Mouse (Mus musculus): ENCODE data around the gene Cntn5. TPM values are rescaled to one million over a fixed set of nuclear protein-coding genes. Genes with fewer than 3 reads are reported as not detected.

The Cntn5 gene
- polyA plus RNA-seq, 1 experiment from 2014 or later = 0.67 TPM

DNA sequence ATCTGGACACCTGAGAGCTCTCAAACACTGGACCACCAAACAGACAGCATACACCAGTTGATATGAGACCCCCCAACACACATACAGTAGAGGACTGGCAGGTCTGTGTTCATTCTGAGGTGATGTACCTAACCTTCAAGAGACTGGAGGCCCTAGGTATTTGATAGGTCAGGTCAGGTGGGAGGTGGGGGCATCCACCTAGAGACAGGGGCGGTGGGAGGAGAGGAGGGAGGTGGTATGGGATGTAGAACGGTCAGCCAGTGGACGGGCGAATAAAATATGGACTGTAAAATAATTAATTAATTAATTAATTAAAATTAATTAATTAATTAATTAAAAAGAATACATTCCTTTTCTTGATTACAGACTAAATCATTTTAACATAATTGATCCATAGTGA, 182.5 kb downstream of the Cntn5 start:
- no peak for ATAC-seq (ENCODE audit: borderline replicate concordance, extremely low read depth, low FRiP score, low TSS enrichment)
- H3K4me2 ChIP-seq = no peak overlapping the region
- no peaks in the 10 kb centered on the region for H3K9me3 ChIP-seq
- no peaks in the 10 kb centered on the region for H3K36me3 ChIP-seq
- H3K4me1 ChIP-seq = no peaks in the 10 kb centered on the region
- H3K9ac ChIP-seq = no peak overlapping the region
- no peaks in the 10 kb centered on the region for H3K27me3 ChIP-seq
- H3K4me3 ChIP-seq = no peak overlapping the region
- WGBS = 86% methylated on average over 4 of the region's 4 CpGs
- no peak overlapping the region for H3K27ac ChIP-seq

DNA sequence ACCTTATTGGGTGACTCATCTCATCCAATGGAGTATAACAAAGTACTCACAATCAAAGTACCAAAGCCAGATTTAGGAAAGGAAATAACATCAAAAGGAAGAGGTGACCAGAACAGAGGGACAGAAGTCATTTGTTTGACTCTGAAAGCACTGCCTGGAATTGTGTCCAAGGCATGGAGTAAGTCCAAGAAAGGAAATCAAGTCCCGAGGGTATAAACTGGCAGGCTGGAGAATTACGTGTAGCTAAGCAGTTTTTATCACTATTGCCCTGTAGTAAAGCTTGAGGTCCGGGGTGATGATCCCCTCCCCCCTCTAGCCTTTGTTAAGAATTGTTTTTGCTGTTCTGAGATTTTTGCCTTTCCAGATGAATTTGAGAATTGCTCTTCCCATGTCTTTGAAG, 185.6 kb downstream of the Cntn5 start:
- Histone ChIP-seq H3K4me1 (no peaks in the 10 kb centered on the region), H3K27me3 (no peaks in the 10 kb centered on the region), H3K9ac (no peak overlapping the region), H3K36me3 (no peaks in the 10 kb centered on the region), H3K4me3 (no peak overlapping the region), H3K27ac (no peak overlapping the region), H3K4me2 (no peak overlapping the region), H3K9me3 (no peaks in the 10 kb centered on the region)
- 57% methylated on average over 3 of the region's 3 CpGs for WGBS
- no peak for ATAC-seq (ENCODE audit: borderline replicate concordance, extremely low read depth, low FRiP score, low TSS enrichment)

- Histone ChIP-seq H3K4me2 (no peak overlapping the region), H3K9me3 (no peaks in the 10 kb centered on the region), H3K9ac (no peak overlapping the region), H3K36me3 (no peaks in the 10 kb centered on the region), H3K27ac (no peak overlapping the region), H3K4me3 (no peak overlapping the region), H3K4me1 (no peaks in the 10 kb centered on the region), H3K27me3 (no peaks in the 10 kb centered on the region)
- 8% methylated on average over 1 of the region's 1 CpGs for WGBS
- no peak for ATAC-seq (ENCODE audit: borderline replicate concordance, extremely low read depth, low FRiP score, low TSS enrichment)
These were observed 190.9 kb downstream of the Cntn5 start for GRCm38 (mm10) chr9:10713641-10714040.

DNA sequence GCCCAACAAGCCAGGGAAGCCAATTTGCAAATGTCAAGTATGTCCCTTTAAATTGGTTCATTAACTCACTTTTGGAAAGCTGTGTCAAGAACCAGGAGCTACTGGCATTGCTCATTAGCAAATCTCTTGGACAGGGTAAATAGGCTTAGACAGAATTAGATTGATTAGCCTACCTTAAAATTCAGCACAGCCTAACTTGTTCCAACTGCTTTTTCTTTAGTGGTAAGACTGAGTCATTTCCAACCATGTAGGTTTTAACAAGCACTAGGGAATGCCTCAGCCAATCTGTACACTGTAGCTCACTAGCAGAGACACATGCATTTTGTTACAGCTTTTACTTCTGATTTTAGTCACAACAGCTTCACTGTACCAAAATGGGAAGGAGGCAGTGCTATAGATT, 222.9 kb downstream of the Cntn5 start:
- H3K36me3 ChIP-seq = no peaks in the 10 kb centered on the region
- no peaks in the 10 kb centered on the region for H3K27me3 ChIP-seq
- no peaks in the 10 kb centered on the region for H3K4me1 ChIP-seq
- no peak overlapping the region for H3K4me3 ChIP-seq
- H3K4me2 ChIP-seq = no peak overlapping the region
- ATAC-seq (ENCODE audit: borderline replicate concordance, extremely low read depth, low FRiP score, low TSS enrichment) = no peak
- no peak overlapping the region for H3K9ac ChIP-seq
- no peak overlapping the region for H3K27ac ChIP-seq
- no peaks in the 10 kb centered on the region for H3K9me3 ChIP-seq

- Histone ChIP-seq H3K9ac (no peak overlapping the region), H3K27me3 (no peaks in the 10 kb centered on the region), H3K4me2 (no peak overlapping the region), H3K27ac (no peak overlapping the region), H3K9me3 (no peaks in the 10 kb centered on the region), H3K36me3 (no peaks in the 10 kb centered on the region), H3K4me1 (no peaks in the 10 kb centered on the region), H3K4me3 (no peak overlapping the region)
- no peak for ATAC-seq (ENCODE audit: borderline replicate concordance, extremely low read depth, low FRiP score, low TSS enrichment)
- 78% methylated on average over 3 of the region's 3 CpGs for WGBS
These were observed 223.4 kb downstream of the Cntn5 start for GRCm38 (mm10) chr9:10681181-10681580.

DNA sequence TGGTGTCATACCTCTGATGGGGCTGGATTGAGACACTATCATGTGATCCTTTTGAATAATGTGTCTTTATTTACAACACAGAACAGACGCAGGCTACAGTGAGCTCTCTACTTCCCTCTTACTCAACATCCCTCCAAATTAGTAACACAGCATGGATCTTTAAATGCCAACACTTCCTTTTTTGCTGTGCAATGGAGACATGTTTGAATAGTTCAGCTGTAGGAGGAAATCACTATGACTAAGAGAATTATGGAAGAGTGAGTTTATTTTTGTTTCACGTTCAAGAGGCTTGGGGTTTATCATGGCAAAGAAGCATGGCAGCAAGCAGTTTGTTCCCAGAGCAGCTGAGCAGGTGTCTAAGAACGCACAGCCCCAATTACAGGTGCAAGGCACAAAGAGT, 235.9 kb downstream of the Cntn5 start:
- Histone ChIP-seq H3K4me3 (no peak overlapping the region), H3K9me3 (no peaks in the 10 kb centered on the region), H3K9ac (no peak overlapping the region), H3K27me3 (no peaks in the 10 kb centered on the region), H3K4me1 (no peaks in the 10 kb centered on the region), H3K27ac (no peak overlapping the region), H3K4me2 (no peak overlapping the region), H3K36me3 (no peaks in the 10 kb centered on the region)
- WGBS = 53% methylated on average over 3 of the region's 3 CpGs
- ATAC-seq (ENCODE audit: borderline replicate concordance, extremely low read depth, low FRiP score, low TSS enrichment) = no peak

- Histone ChIP-seq H3K27me3 (no peaks in the 10 kb centered on the region), H3K4me1 (no peaks in the 10 kb centered on the region), H3K36me3 (no peaks in the 10 kb centered on the region), H3K4me3 (no peak overlapping the region), H3K4me2 (no peak overlapping the region), H3K9me3 (no peaks in the 10 kb centered on the region), H3K9ac (no peak overlapping the region), H3K27ac (no peak overlapping the region)
- 43% methylated on average over 4 of the region's 4 CpGs for WGBS
- no peak for ATAC-seq (ENCODE audit: borderline replicate concordance, extremely low read depth, low FRiP score, low TSS enrichment)
These were observed 237.1 kb downstream of the Cntn5 start for GRCm38 (mm10) chr9:10667438-10667837.

DNA sequence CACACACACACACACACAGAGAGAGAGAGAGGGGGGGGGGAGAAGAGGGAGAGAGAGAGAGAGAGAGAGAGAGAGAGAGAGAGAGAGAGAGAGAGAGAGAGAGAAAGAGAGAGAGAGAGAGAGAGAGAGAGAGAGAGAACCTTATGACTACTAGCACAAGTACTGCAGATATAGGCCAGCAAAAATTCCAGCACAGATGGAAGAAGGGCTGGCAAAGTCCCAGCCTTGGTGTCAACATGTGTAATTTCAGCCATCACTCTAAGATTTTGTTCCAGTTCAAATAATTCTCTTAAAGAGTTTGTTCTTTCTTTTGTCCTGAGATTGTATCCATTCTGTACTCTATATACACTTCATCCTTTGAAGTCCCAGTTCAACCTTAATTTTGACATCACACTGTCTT, 238.8 kb downstream of the Cntn5 start:
- H3K27me3 ChIP-seq = no peaks in the 10 kb centered on the region

GRCm38 (mm10) chr9:10663101-10663500, 241.5 kb downstream of the Cntn5 start:
- 61% methylated on average over 2 of the region's 2 CpGs for WGBS
- no peak overlapping the region for H3K27ac ChIP-seq
- no peak overlapping the region for H3K4me3 ChIP-seq
- H3K9me3 ChIP-seq = no peaks in the 10 kb centered on the region
- H3K27me3 ChIP-seq = no peaks in the 10 kb centered on the region
- no peak for ATAC-seq (ENCODE audit: borderline replicate concordance, extremely low read depth, low FRiP score, low TSS enrichment)
- no peak overlapping the region for H3K4me2 ChIP-seq
- no peaks in the 10 kb centered on the region for H3K36me3 ChIP-seq
- H3K9ac ChIP-seq = no peak overlapping the region
- H3K4me1 ChIP-seq = no peaks in the 10 kb centered on the region

More for the DNA sequence above, 238.8 kb downstream of the Cntn5 start:
- H3K36me3 ChIP-seq = no peaks in the 10 kb centered on the region
- H3K27ac ChIP-seq = no peak overlapping the region
- H3K4me1 ChIP-seq = no peaks in the 10 kb centered on the region
- no peaks in the 10 kb centered on the region for H3K9me3 ChIP-seq
- H3K4me3 ChIP-seq = no peak overlapping the region
- no peak overlapping the region for H3K4me2 ChIP-seq
- H3K9ac ChIP-seq = no peak overlapping the region
- no peak for ATAC-seq (ENCODE audit: borderline replicate concordance, extremely low read depth, low FRiP score, low TSS enrichment)

DNA sequence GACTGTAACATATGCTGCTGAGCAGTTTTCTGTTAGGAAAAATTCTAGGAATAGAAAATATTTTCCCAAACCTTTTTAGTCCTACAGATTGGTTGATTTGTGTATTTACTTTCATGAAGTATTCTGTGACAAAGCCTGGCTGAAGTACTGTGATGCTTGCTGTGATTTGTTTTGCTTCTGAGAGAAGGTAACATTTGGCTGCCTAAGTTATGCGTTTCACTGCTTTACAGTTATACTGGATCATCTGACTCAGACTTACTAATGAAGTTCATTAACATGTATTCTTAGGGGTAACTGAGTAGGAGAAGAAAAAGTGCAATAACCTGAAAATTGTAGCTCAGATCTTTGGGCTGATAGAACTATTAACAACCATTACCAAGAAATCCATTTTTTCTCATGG, 245.1 kb downstream of the Cntn5 start:
- Histone ChIP-seq H3K9me3 (no peaks in the 10 kb centered on the region), H3K27ac (no peak overlapping the region), H3K4me1 (no peaks in the 10 kb centered on the region), H3K36me3 (no peaks in the 10 kb centered on the region), H3K9ac (no peak overlapping the region), H3K4me3 (no peak overlapping the region), H3K4me2 (no peak overlapping the region), H3K27me3 (no peaks in the 10 kb centered on the region)
- WGBS = 66% methylated on average over 1 of the region's 1 CpGs
- no peak for ATAC-seq (ENCODE audit: borderline replicate concordance, extremely low read depth, low FRiP score, low TSS enrichment)

- no peaks in the 10 kb centered on the region for H3K4me1 ChIP-seq
- no peak overlapping the region for H3K4me2 ChIP-seq
- H3K27ac ChIP-seq = no peak overlapping the region
- 85% methylated on average over 1 of the region's 1 CpGs for WGBS
- H3K9ac ChIP-seq = no peak overlapping the region
- H3K36me3 ChIP-seq = no peaks in the 10 kb centered on the region
- H3K4me3 ChIP-seq = no peak overlapping the region
- no peaks in the 10 kb centered on the region for H3K27me3 ChIP-seq
- ATAC-seq (ENCODE audit: borderline replicate concordance, extremely low read depth, low FRiP score, low TSS enrichment) = no peak
- H3K9me3 ChIP-seq = no peaks in the 10 kb centered on the region
These were observed 246.5 kb downstream of the Cntn5 start for GRCm38 (mm10) chr9:10658086-10658485.

DNA sequence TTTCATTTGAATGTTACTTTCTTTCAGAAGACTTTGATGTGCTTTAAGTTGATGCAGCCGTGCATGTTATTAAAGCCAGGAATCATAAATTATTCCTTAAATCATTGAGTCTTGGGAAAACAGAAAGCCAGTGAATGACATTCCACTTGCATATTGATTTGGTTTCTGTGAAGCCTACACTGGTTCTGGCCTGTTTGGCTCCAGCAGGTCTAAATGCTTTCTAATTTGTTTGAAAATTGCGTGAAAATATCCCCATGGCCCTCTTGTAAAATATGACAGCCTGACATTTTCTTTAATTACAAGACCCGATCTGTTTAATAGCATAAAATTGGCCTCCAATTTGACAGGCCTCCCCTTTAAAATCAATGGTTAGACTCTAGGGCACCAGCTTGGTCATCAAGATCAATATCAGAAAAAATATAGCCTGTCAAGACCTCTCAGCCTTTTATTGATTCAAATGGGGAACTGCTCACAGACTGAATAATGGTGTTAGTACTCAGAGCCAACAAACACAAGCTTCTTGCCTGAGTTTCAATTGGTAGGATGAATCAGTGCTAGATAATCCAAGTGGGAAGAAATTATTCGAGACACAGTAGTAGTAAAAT, 247.3 kb downstream of the Cntn5 start:
- H3K4me2 ChIP-seq = no peak overlapping the region
- H3K36me3 ChIP-seq = no peaks in the 10 kb centered on the region
- no peak overlapping the region for H3K27ac ChIP-seq
- no peaks in the 10 kb centered on the region for H3K9me3 ChIP-seq
- ATAC-seq (ENCODE audit: borderline replicate concordance, extremely low read depth, low FRiP score, low TSS enrichment) = no peak
- no peak overlapping the region for H3K9ac ChIP-seq
- H3K27me3 ChIP-seq = no peaks in the 10 kb centered on the region
- 73% methylated on average over 4 of the region's 4 CpGs for WGBS
- no peaks in the 10 kb centered on the region for H3K4me1 ChIP-seq
- no peak overlapping the region for H3K4me3 ChIP-seq

DNA sequence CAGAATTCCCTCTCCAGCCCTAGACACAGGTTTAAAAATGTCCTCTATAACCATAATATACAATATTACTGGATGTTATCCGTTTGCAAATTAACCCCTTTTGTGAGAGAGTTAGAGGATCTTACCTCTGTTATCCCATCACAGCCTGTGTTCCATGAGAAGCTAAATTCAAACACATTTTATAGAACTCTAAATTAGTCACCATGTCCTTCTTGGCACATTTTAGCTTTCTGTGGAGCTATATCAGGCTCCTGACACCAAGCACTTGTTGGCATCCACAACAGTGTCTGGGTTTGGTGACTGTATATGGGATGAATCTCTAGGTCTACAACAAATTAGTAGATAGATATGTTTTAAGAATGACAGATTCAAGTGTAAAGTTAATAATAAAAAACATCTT, 253.9 kb downstream of the Cntn5 start:
- Histone ChIP-seq H3K4me1 (no peaks in the 10 kb centered on the region), H3K9me3 (no peaks in the 10 kb centered on the region), H3K36me3 (no peaks in the 10 kb centered on the region), H3K27me3 (no peaks in the 10 kb centered on the region), H3K9ac (no peak overlapping the region), H3K27ac (no peak overlapping the region), H3K4me2 (no peak overlapping the region), H3K4me3 (no peak overlapping the region)
- 61% methylated on average over 1 of the region's 1 CpGs for WGBS
- no peak for ATAC-seq (ENCODE audit: borderline replicate concordance, extremely low read depth, low FRiP score, low TSS enrichment)

Data from lung, embryonic 15.5 days (tissue).